Mouse (Mus musculus) limb, embryonic 14.5 days (tissue): Measurements from ENCODE around the gene Gm20911. TPM values are rescaled to one million over a fixed set of nuclear protein-coding genes. Genes with fewer than 3 reads are reported as not detected.
"Not testable (repeated sequence)": the region's sequence is repeated elsewhere in the genome, so short reads cannot be mapped to it uniquely, and the experiment has no call there.

ENCODE experiments used
- ATAC-seq: fragments of 200-750 bp; cut with Nextera tagmentation; 2 replicates; pipeline ENCODE4 v1.8.0; 2017; ENCODE audit warnings: low read depth, moderate number of reproducible peaks, moderate TSS enrichment; ENCODE audit not compliant: low FRiP score
- DNase-seq: peaks from one replicate; pipeline ENCODE4 v3.0.0-alpha.2; 2015; ENCODE audit warnings: low spot score
- H3K27ac ChIP-seq: fragments of 300-500 bp; sonication (generic); replicated peaks from 2 replicates; pipeline ENCODE4 v1.5.1; 2014; ENCODE audit warnings: low read depth, mild to moderate bottlenecking, low read length, moderate library complexity, mixed read lengths
- H3K27me3 ChIP-seq: fragments of 300-500 bp; sonication (generic); 2 replicates; pipeline ENCODE4 v1.6.1; 2014; ENCODE audit warnings: low read length, mixed read lengths; ENCODE audit not compliant: control insufficient read depth, insufficient read depth
- H3K36me3 ChIP-seq: fragments of 300-500 bp; sonication (generic); 2 replicates; pipeline ENCODE4 v1.6.1; 2014; ENCODE audit warnings: mild to moderate bottlenecking, low read length, moderate library complexity, mixed read lengths; ENCODE audit not compliant: control insufficient read depth, insufficient read depth
- H3K4me1 ChIP-seq: fragments of 300-500 bp; sonication (generic); 2 replicates; pipeline ENCODE4 v1.6.1; 2014; ENCODE audit warnings: antibody characterized with exemption, low read length, mixed read lengths; ENCODE audit not compliant: control insufficient read depth, insufficient read depth
- H3K4me2 ChIP-seq: fragments of 300-500 bp; sonication (generic); replicated peaks from 2 replicates; pipeline ENCODE4 v1.6.1; 2014; ENCODE audit warnings: low read depth, mild to moderate bottlenecking, low read length, moderate library complexity; ENCODE audit not compliant: severe bottlenecking
- H3K4me3 ChIP-seq: fragments of 300-500 bp; sonication (generic); replicated peaks from 2 replicates; pipeline ENCODE4 v1.5.1; 2014; ENCODE audit warnings: low read length
- H3K9ac ChIP-seq: fragments of 300-500 bp; sonication (generic); 2 replicates; pipeline ENCODE4 v1.6.1; 2014; ENCODE audit warnings: mild to moderate bottlenecking, low read depth, low read length, moderate library complexity; ENCODE audit not compliant: severe bottlenecking
- H3K9me3 ChIP-seq: fragments of 300-500 bp; sonication (generic); 2 replicates; pipeline ENCODE4 v1.6.1; 2016; ENCODE audit warnings: low read length; ENCODE audit not compliant: control insufficient read depth
- WGBS: fragments of 180-500 bp; shearing (Covaris S2); extraction: QIAGEN DNeasy Blood & Tissue Kit; methylation state at CpG from one replicate; pipeline ENCODE4 v1.1.7; 2014; 5-methylcytosine and 5-hydroxymethylcytosine counted together
- polyA plus RNA-seq, 2 experiments: library from polyadenylated mRNA; depleted of rRNA in 1 of 2; stranded (reverse) in 1 of 2; unstranded in 1 of 2; fragments of >200 nt; fragmentation: Nextera tagmentation in 1 of 2; extraction: Ambion mirVana in 1 of 2; gene quantifications; 2 replicates each; pipeline versions ENCODE4 v1.2.1 to v1.2.3; 2012 to 2014

The Gm20911 gene
- polyA plus RNA-seq (2012; rRNA removed) (not detected in 2 replicates), polyA plus RNA-seq (2014; fragmentation: Nextera tagmentation; extraction: Ambion mirVana) (not detected in 2 replicates)

GRCm38 (mm10) chrY:81457707-81458106, at the start of gene Gm20911:
Gene Gm20911 (plus strand): TSS chrY:81458007.
- H3K9me3 ChIP-seq, H3K4me1 ChIP-seq, DNase-seq, H3K27me3 ChIP-seq, H3K9ac ChIP-seq, H3K36me3 ChIP-seq, H3K4me3 ChIP-seq, ATAC-seq, H3K27ac ChIP-seq, H3K4me2 ChIP-seq: not testable (repeated sequence)
- WGBS, result no CpG with 5 or more reads among the region's 6 CpGs
